Mouse (Mus musculus): ENCODE results near the gene Klhl1.
"Not testable (repeated sequence)": the region's sequence is repeated elsewhere in the genome, so short reads cannot be mapped to it uniquely, and the experiment has no call there.

The Klhl1 gene

GRCm38 (mm10) chr14:96518954-96519682 is at the start of gene Klhl1:
Gene Klhl1, minus strand, starts transcription at chr14:96519102.
- DNase-seq (ENCODE audit: low spot score in 2 of 2): peak in 1 of 2 experiments; percentile 14

- peak in 1 of 2 experiments; percentile 2 for DNase-seq (ENCODE audit: low spot score in 2 of 2)
These were observed 34.8 kb upstream of the Klhl1 start for GRCm38 (mm10) chr14:96553668-96554067.

GRCm38 (mm10) chr14:96518151-96518953 is 550 bp downstream of the Klhl1 start:
- peak in 1 of 2 experiments; percentile 5 for DNase-seq (ENCODE audit: low spot score in 2 of 2)

GRCm38 (mm10) chr14:96517727-96518126 is 1.2 kb downstream of the Klhl1 start:
- no peak for DNase-seq (ENCODE audit: low spot score in 2 of 2)

- DNase-seq (ENCODE audit: low spot score in 2 of 2): no peak
These were observed 19.0 kb downstream of the Klhl1 start for GRCm38 (mm10) chr14:96499936-96500335.

DNA sequence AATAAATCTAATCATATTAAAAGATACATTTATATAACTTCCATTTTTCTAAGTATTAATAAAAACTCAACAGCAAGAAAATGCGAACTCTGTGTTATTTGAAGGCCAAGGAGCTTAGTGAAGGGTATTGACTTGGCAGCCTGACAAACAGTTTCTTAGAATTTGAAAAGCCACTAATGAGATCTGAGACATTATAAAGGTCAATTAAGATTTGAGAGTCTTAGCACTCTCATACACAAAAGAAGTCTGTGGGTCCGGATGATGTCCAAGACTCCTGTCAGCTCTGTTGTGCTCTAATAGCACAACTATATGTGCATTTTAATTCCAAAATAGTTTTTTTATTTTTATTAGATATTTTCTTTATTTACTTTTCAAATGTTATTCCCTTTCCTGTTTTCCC is 47.1 kb downstream of the Klhl1 start:
- no peak for DNase-seq (ENCODE audit: low spot score in 2 of 2)

- no peak for DNase-seq (ENCODE audit: low spot score in 2 of 2)
These were observed 47.6 kb downstream of the Klhl1 start for GRCm38 (mm10) chr14:96471336-96471735.

- no peak for DNase-seq (ENCODE audit: low spot score in 2 of 2)
These were observed 57.1 kb downstream of the Klhl1 start for GRCm38 (mm10) chr14:96461756-96462155.

DNA sequence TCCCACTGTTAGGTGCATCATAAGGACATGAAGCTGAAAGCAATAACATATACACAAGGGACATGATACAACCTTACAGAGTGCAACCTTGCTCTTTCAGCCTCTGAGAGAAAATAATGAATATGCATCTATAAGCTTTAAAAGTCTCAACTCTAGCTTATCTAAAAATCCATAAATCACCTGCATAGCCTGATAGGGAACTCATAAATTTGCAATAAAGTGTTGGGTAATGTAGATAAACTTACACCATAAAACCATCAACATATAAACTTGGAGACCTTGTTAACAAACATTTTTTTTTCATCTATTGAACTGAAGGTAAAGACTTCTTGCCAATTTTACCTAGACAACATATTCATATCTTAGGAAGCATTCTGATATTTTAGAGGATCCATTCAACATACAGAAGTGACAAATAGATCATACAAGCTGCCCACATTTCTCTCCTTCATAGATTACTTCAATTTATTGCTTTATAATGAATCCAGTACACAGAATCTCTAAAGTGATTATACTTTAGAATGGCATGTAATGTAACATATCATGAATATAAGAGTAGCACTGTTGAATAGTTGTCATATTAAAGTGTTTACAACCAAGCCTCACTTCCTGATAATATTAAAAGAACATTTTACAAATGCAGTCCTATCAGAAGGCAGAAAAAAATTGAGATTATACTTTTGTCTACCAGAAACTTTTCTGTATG is 126.7 kb downstream of the Klhl1 start:
- DNase-seq (ENCODE audit: low spot score in 2 of 2): no peak

GRCm38 (mm10) chr14:96362727-96363126 is 156.2 kb downstream of the Klhl1 start:
- no peak for DNase-seq (ENCODE audit: low spot score in 2 of 2)

- no peak for DNase-seq (ENCODE audit: low spot score in 2 of 2)
These were observed 170.7 kb downstream of the Klhl1 start for GRCm38 (mm10) chr14:96348220-96348619.

GRCm38 (mm10) chr14:96331069-96331468 is 187.8 kb downstream of the Klhl1 start:
- DNase-seq (ENCODE audit: low spot score in 2 of 2): no peak

DNA sequence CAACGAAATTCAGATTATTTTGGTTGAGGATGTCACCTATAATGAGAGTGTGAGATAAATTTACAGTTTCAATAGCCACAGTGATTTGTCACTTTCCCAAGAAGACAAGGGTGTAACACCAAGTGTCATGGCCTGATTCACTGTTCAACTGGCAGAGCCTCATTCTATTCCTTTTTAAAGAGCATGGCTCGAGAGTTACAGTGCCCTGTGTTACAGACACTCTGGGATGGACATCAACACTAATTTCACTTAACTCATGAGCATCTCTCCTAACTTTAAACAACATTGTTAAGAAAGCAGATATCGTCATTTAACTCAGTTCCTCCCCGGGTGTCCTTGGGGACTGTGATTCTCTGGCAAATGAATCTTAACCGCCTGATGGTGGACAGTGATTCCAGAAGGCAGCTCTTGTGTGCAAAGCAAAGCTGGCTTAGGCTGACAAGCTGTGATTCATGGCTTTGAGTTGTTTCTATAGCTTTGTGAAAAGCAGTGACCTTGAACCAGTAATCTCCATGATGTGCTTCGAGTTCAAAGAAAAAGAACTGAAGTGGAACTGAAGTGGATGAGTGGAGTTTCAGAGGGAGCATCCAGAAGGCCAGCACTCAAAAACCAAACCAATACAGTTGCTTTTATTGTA is 301.0 kb downstream of the Klhl1 start:
- DNase-seq (ENCODE audit: low spot score in 2 of 2): no peak

DNA sequence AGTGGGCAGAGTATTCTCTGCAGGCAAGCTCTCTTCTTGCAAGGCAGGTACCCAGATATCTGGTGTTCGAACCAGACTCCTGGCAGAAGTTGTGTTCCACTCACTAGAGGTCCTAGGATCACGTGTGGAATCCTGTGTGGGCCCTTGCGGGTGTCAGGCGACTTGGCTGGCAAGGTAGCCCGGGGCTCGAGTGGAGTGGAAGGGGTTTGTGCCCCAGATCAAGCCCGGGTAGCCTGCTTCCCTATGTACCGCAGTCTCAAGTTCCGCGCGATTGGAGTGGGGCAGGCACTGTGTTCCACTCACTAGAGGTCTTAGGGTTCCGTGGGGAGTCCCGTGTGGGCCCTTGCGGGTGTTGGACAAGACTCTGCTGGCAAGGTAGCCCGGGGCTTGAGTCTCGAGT is 324.1 kb downstream of the Klhl1 start:
- not testable (repeated sequence) for DNase-seq (ENCODE audit: low spot score in 2 of 2)

DNA sequence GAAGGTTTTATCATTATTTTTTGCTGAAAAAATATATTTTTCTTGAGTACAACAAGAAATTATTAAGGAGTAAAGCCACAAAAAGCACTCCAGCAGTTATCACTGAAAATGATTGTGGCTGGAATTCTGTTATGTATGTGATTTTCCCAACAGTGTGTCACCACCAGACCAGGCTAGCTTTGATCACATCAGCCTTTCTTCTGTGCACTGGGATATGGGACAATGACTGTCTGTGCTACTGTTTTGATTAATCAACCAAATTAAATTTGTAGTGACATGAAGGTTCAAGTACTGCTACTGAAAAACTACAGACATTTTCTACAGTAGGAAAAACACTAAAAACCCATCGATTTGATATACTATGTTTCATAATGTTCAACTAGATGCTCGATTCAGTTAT is 344.4 kb downstream of the Klhl1 start:
- no peak for DNase-seq (ENCODE audit: low spot score in 2 of 2)

GRCm38 (mm10) chr14:96143137-96143536 is 375.8 kb downstream of the Klhl1 start:
- no peak for DNase-seq (ENCODE audit: low spot score in 2 of 2)

GRCm38 (mm10) chr14:96140246-96140645 is 378.7 kb downstream of the Klhl1 start:
- no peak for DNase-seq (ENCODE audit: low spot score in 2 of 2)

DNA sequence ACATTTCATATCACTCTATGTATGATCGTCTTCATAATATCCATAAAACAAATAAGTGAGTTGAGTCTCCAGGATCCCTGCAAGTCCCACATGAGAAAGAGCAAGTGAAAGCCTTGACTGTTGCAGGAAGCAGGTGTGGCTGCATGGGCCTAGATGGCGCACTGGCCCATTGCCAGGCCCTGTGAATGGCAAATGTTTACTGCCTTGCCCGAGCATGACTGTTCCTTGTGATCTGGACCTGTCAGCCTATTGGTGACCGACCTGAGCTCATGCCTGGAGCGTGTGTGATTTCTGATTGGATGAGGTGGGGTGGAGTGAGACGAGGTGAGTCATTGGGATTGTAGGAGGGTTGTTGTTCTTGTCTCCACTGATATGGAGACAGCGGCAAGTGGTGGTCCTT is 411.5 kb downstream of the Klhl1 start:
- no peak for DNase-seq (ENCODE audit: low spot score in 2 of 2)

DNA sequence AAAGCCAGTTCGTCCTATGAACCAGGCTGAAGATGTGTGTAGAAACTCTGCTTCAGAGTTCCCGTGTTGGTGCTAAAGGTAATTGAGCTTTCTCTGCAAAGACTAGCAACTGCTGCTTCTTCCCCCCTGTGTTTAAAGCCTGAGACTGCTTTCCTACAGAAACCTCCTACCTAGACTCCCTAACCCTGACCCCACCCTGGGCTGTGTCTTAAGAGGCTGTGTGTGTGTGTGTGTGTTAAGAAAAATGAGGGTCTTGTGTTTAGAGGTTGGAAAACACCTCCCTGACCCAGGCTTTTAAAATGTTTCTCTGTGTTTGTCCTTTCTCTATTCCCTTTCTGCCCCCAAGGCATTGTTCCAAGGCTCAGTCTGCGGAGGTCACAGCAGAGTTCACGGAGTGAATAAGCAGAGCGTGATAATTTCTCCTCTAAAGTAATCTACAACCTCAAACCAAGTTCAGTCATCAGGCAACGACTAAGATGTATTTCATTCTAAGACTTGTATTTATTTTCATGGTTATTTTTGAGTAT is 437.2 kb downstream of the Klhl1 start:
- DNase-seq (ENCODE audit: low spot score in 2 of 2): no peak

GRCm38 (mm10) chr14:96065884-96066283 is 453.0 kb downstream of the Klhl1 start:
- peak; percentile 5 to 18 for DNase-seq (ENCODE audit: low spot score in 2 of 2)
